Mouse (Mus musculus): Measurements from ENCODE around the gene Ascl4. TPM values are rescaled to one million over a fixed set of nuclear protein-coding genes. Genes with fewer than 3 reads are reported as not detected.

Ascl4 gene
- polyA plus RNA-seq, 2 experiments, result not detected

GRCm38 (mm10) chr10:85964316-85964715 lies 36.8 kb downstream of the Ascl4 start:
- DNase-seq (ENCODE audit: low read depth in 3 of 3, low spot score in 3 of 3) (no peak), ATAC-seq (ENCODE audit: insufficient read depth) (no peak)
- TF ChIP-seq CTCF (IDR thresholded peaks at IDR 0.05; ENCODE audit: low read depth) (no peak), EP300 (IDR thresholded peaks at IDR 0.05; ENCODE audit: low read depth) (no peak)
- Histone ChIP-seq H3K9ac (replicated peaks) (no peak overlapping the region), H3K27me3 (ENCODE audit: control insufficient read depth, insufficient read depth, low read length) (no peaks in the 10 kb centered on the region), H3K4me2 (ENCODE audit: low read depth) (no peak overlapping the region), H3K4me1 (replicated peaks; ENCODE audit: control insufficient read depth in 2 of 2, insufficient read depth in 2 of 2, low read length in 1 of 2) (no peaks in the 10 kb centered on the region), H3K4me3 (ENCODE audit: insufficient read depth in 1 of 2, low read depth in 2 of 2, low read length in 2 of 2) (no peak overlapping the region), H3K27ac (no peak overlapping the region), H3K36me3 (replicated peaks; ENCODE audit: control insufficient read depth, insufficient read depth, low read depth) (no peaks in the 10 kb centered on the region), H3K9me3 (ENCODE audit: control insufficient read depth, low read length) (no peaks in the 10 kb centered on the region)
- WGBS (ENCODE audit: insufficient replicate concordance), result 60% methylated on average over 7 of the region's 7 CpGs

GRCm38 (mm10) chr10:85966476-85966875 lies 39.0 kb downstream of the Ascl4 start:
- ATAC-seq (ENCODE audit: insufficient read depth), result no peak
- no peak for TF ChIP-seq CTCF (IDR thresholded peaks at IDR 0.05; ENCODE audit: low read depth)
- Histone ChIP-seq H3K36me3 (replicated peaks; ENCODE audit: control insufficient read depth, insufficient read depth, low read depth) (no peaks in the 10 kb centered on the region), H3K27ac (no peak overlapping the region), H3K4me3 (ENCODE audit: insufficient read depth in 1 of 2, low read depth in 2 of 2, low read length in 2 of 2) (no peak overlapping the region), H3K27me3 (ENCODE audit: control insufficient read depth, insufficient read depth, low read length) (no peaks in the 10 kb centered on the region), H3K4me2 (ENCODE audit: low read depth) (no peak overlapping the region), H3K9ac (replicated peaks) (no peak overlapping the region), H3K9me3 (ENCODE audit: control insufficient read depth, low read length) (no peaks in the 10 kb centered on the region), H3K4me1 (replicated peaks; ENCODE audit: control insufficient read depth in 2 of 2, insufficient read depth in 2 of 2, low read length in 1 of 2) (no peaks in the 10 kb centered on the region)
- 36% methylated on average over 2 of the region's 2 CpGs for WGBS (ENCODE audit: insufficient replicate concordance)
- no peak for DNase-seq (ENCODE audit: low read depth in 3 of 3, low spot score in 3 of 3)

GRCm38 (mm10) chr10:85967411-85968156 lies 40.1 kb downstream of the Ascl4 start:
- 59% methylated on average over 17 of the region's 17 CpGs for WGBS (ENCODE audit: insufficient replicate concordance)
- H3K4me3 ChIP-seq (ENCODE audit: insufficient read depth in 1 of 2, low read depth in 2 of 2, low read length in 2 of 2), result no peak overlapping the region
- ATAC-seq (ENCODE audit: insufficient read depth) (no peak), DNase-seq (ENCODE audit: low read depth in 3 of 3, low spot score in 3 of 3) (no peak)
- no peak overlapping the region for H3K27ac ChIP-seq
- H3K4me1 ChIP-seq (replicated peaks; ENCODE audit: control insufficient read depth in 2 of 2, insufficient read depth in 2 of 2, low read length in 1 of 2), result no peaks in the 10 kb centered on the region
- no peaks in the 10 kb centered on the region for H3K27me3 ChIP-seq (ENCODE audit: control insufficient read depth, insufficient read depth, low read length)
- H3K9me3 ChIP-seq (ENCODE audit: control insufficient read depth, low read length), result no peaks in the 10 kb centered on the region
- TF ChIP-seq EP300 (IDR thresholded peaks at IDR 0.05; ENCODE audit: low read depth) (no peak), CTCF (IDR thresholded peaks at IDR 0.05; ENCODE audit: low read depth) (no peak)
- no peaks in the 10 kb centered on the region for H3K36me3 ChIP-seq (replicated peaks; ENCODE audit: control insufficient read depth, insufficient read depth, low read depth)
- no peak overlapping the region for H3K9ac ChIP-seq (replicated peaks)
- no peak overlapping the region for H3K4me2 ChIP-seq (ENCODE audit: low read depth)

- ATAC-seq (ENCODE audit: insufficient read depth) (no peak), DNase-seq (ENCODE audit: low read depth in 3 of 3, low spot score in 3 of 3) (peak; percentile 26 to 35 (median 33))
- H3K36me3 ChIP-seq (replicated peaks; ENCODE audit: control insufficient read depth, insufficient read depth, low read depth), result no peaks in the 10 kb centered on the region
- no peak overlapping the region for H3K27ac ChIP-seq
- H3K4me1 ChIP-seq (replicated peaks; ENCODE audit: control insufficient read depth in 2 of 2, insufficient read depth in 2 of 2, low read length in 1 of 2), result no peaks in the 10 kb centered on the region
- H3K9ac ChIP-seq (replicated peaks), result no peak overlapping the region
- WGBS (ENCODE audit: insufficient replicate concordance), result 8% methylated on average over 7 of the region's 7 CpGs
- peak; percentile 91 for TF ChIP-seq CTCF (IDR thresholded peaks at IDR 0.05; ENCODE audit: low read depth)
- TF ChIP-seq EP300 (IDR thresholded peaks at IDR 0.05; ENCODE audit: low read depth), result no peak
- no peaks in the 10 kb centered on the region for H3K27me3 ChIP-seq (ENCODE audit: control insufficient read depth, insufficient read depth, low read length)
- no peak overlapping the region for H3K4me2 ChIP-seq (ENCODE audit: low read depth)
- no peaks in the 10 kb centered on the region for H3K9me3 ChIP-seq (ENCODE audit: control insufficient read depth, low read length)
- H3K4me3 ChIP-seq (ENCODE audit: insufficient read depth in 1 of 2, low read depth in 2 of 2, low read length in 2 of 2), result no peak overlapping the region
These were observed 40.7 kb downstream of the Ascl4 start for GRCm38 (mm10) chr10:85968157-85968634.

GRCm38 (mm10) chr10:85968731-85969130 lies 41.2 kb downstream of the Ascl4 start:
- Histone ChIP-seq H3K27me3 (ENCODE audit: control insufficient read depth, insufficient read depth, low read length) (no peaks in the 10 kb centered on the region), H3K36me3 (replicated peaks; ENCODE audit: control insufficient read depth, insufficient read depth, low read depth) (no peaks in the 10 kb centered on the region), H3K9ac (replicated peaks) (no peak overlapping the region), H3K4me2 (ENCODE audit: low read depth) (no peak overlapping the region), H3K4me3 (ENCODE audit: insufficient read depth in 1 of 2, low read depth in 2 of 2, low read length in 2 of 2) (no peak overlapping the region), H3K4me1 (replicated peaks; ENCODE audit: control insufficient read depth in 2 of 2, insufficient read depth in 2 of 2, low read length in 1 of 2) (no peaks in the 10 kb centered on the region), H3K9me3 (ENCODE audit: control insufficient read depth, low read length) (no peaks in the 10 kb centered on the region), H3K27ac (no peak overlapping the region)
- ATAC-seq (ENCODE audit: insufficient read depth) (no peak), DNase-seq (ENCODE audit: low read depth in 3 of 3, low spot score in 3 of 3) (no peak)
- 24% methylated on average over 2 of the region's 2 CpGs for WGBS (ENCODE audit: insufficient replicate concordance)
- TF ChIP-seq EP300 (IDR thresholded peaks at IDR 0.05; ENCODE audit: low read depth) (no peak), CTCF (IDR thresholded peaks at IDR 0.05; ENCODE audit: low read depth) (no peak)

Measured in liver, embryonic 14.5 days (tissue).